Mouse (Mus musculus): ENCODE measurements around the gene Gabrb1. TPM values are rescaled to one million over a fixed set of nuclear protein-coding genes. Genes with fewer than 3 reads are reported as not detected.

Gabrb1 gene
- polyA plus RNA-seq, 1 experiment from 2014 or later, result 0.89 TPM

GRCm38 (mm10) chr5:71828996-71829395 is 171.1 kb downstream of the Gabrb1 start:
- Histone ChIP-seq H3K27me3 (no peaks in the 10 kb centered on the region), H3K9ac (no peak overlapping the region), H3K4me2 (replicated peaks) (no peak overlapping the region), H3K36me3 (no peaks in the 10 kb centered on the region), H3K4me3 (replicated peaks) (no peak overlapping the region), H3K9me3 (replicated peaks) (no peaks in the 10 kb centered on the region), H3K4me1 (no peaks in the 10 kb centered on the region), H3K27ac (replicated peaks) (no peak overlapping the region)
- 59% methylated on average over 1 of the region's 1 CpGs for WGBS
- no peak for ATAC-seq (ENCODE audit: insufficient number of reproducible peaks, low FRiP score, low TSS enrichment, low read depth)

GRCm38 (mm10) chr5:71830342-71830741 is 172.4 kb downstream of the Gabrb1 start:
- 85% methylated on average over 2 of the region's 2 CpGs for WGBS
- no peaks in the 10 kb centered on the region for H3K36me3 ChIP-seq
- no peak overlapping the region for H3K4me3 ChIP-seq (replicated peaks)
- H3K9me3 ChIP-seq (replicated peaks), result no peaks in the 10 kb centered on the region
- H3K27ac ChIP-seq (replicated peaks), result no peak overlapping the region
- no peaks in the 10 kb centered on the region for H3K27me3 ChIP-seq
- ATAC-seq (ENCODE audit: insufficient number of reproducible peaks, low FRiP score, low TSS enrichment, low read depth), result no peak
- H3K9ac ChIP-seq, result no peak overlapping the region
- no peak overlapping the region for H3K4me2 ChIP-seq (replicated peaks)
- H3K4me1 ChIP-seq, result no peaks in the 10 kb centered on the region

- no peak for ATAC-seq (ENCODE audit: insufficient number of reproducible peaks, low FRiP score, low TSS enrichment, low read depth)
- Histone ChIP-seq H3K27me3 (no peaks in the 10 kb centered on the region), H3K36me3 (no peaks in the 10 kb centered on the region), H3K4me2 (replicated peaks) (no peak overlapping the region), H3K4me3 (replicated peaks) (no peak overlapping the region), H3K9me3 (replicated peaks) (no peaks in the 10 kb centered on the region), H3K4me1 (no peaks in the 10 kb centered on the region), H3K9ac (no peak overlapping the region), H3K27ac (replicated peaks) (no peak overlapping the region)
These were observed 184.3 kb downstream of the Gabrb1 start for GRCm38 (mm10) chr5:71842241-71842640.

- no peak for ATAC-seq (ENCODE audit: insufficient number of reproducible peaks, low FRiP score, low TSS enrichment, low read depth)
- H3K4me2 ChIP-seq (replicated peaks), result no peak overlapping the region
- 92% methylated on average over 2 of the region's 2 CpGs for WGBS
- no peaks in the 10 kb centered on the region for H3K36me3 ChIP-seq
- H3K27ac ChIP-seq (replicated peaks), result no peak overlapping the region
- H3K9me3 ChIP-seq (replicated peaks), result no peaks in the 10 kb centered on the region
- no peak overlapping the region for H3K9ac ChIP-seq
- H3K27me3 ChIP-seq, result no peaks in the 10 kb centered on the region
- no peaks in the 10 kb centered on the region for H3K4me1 ChIP-seq
- no peak overlapping the region for H3K4me3 ChIP-seq (replicated peaks)
These were observed 240.3 kb downstream of the Gabrb1 start for GRCm38 (mm10) chr5:71898214-71898613.

GRCm38 (mm10) chr5:71903399-71903798 is 245.5 kb downstream of the Gabrb1 start:
- Histone ChIP-seq H3K4me2 (replicated peaks) (no peak overlapping the region), H3K9me3 (replicated peaks) (no peaks in the 10 kb centered on the region), H3K4me1 (no peaks in the 10 kb centered on the region), H3K4me3 (replicated peaks) (no peak overlapping the region), H3K36me3 (no peaks in the 10 kb centered on the region), H3K27ac (replicated peaks) (no peak overlapping the region), H3K9ac (no peak overlapping the region), H3K27me3 (no peaks in the 10 kb centered on the region)
- no peak for ATAC-seq (ENCODE audit: insufficient number of reproducible peaks, low FRiP score, low TSS enrichment, low read depth)
- 66% methylated on average over 7 of the region's 7 CpGs for WGBS

GRCm38 (mm10) chr5:71914028-71914427 is 256.1 kb downstream of the Gabrb1 start:
- no peak for ATAC-seq (ENCODE audit: insufficient number of reproducible peaks, low FRiP score, low TSS enrichment, low read depth)
- Histone ChIP-seq H3K36me3 (no peaks in the 10 kb centered on the region), H3K4me3 (replicated peaks) (no peak overlapping the region), H3K9ac (no peak overlapping the region), H3K9me3 (replicated peaks) (no peaks in the 10 kb centered on the region), H3K4me1 (no peaks in the 10 kb centered on the region), H3K27ac (replicated peaks) (no peak overlapping the region), H3K4me2 (replicated peaks) (no peak overlapping the region), H3K27me3 (no peaks in the 10 kb centered on the region)
- 73% methylated on average over 1 of the region's 1 CpGs for WGBS

- 79% methylated on average over 4 of the region's 4 CpGs for WGBS
- H3K4me2 ChIP-seq (replicated peaks), result no peak overlapping the region
- H3K4me1 ChIP-seq, result no peaks in the 10 kb centered on the region
- no peak for ATAC-seq (ENCODE audit: insufficient number of reproducible peaks, low FRiP score, low TSS enrichment, low read depth)
- no peak overlapping the region for H3K4me3 ChIP-seq (replicated peaks)
- H3K9me3 ChIP-seq (replicated peaks), result no peaks in the 10 kb centered on the region
- no peaks in the 10 kb centered on the region for H3K27me3 ChIP-seq
- no peak overlapping the region for H3K9ac ChIP-seq
- H3K27ac ChIP-seq (replicated peaks), result no peak overlapping the region
- H3K36me3 ChIP-seq, result no peaks in the 10 kb centered on the region
These were observed 257.8 kb downstream of the Gabrb1 start for GRCm38 (mm10) chr5:71915711-71916110.

GRCm38 (mm10) chr5:71917206-71917605 is 259.3 kb downstream of the Gabrb1 start:
- no peak for ATAC-seq (ENCODE audit: insufficient number of reproducible peaks, low FRiP score, low TSS enrichment, low read depth)
- H3K9me3 ChIP-seq (replicated peaks), result no peaks in the 10 kb centered on the region
- no peak overlapping the region for H3K4me2 ChIP-seq (replicated peaks)
- H3K27me3 ChIP-seq, result no peaks in the 10 kb centered on the region
- no peaks in the 10 kb centered on the region for H3K36me3 ChIP-seq
- 79% methylated on average over 4 of the region's 4 CpGs for WGBS
- H3K27ac ChIP-seq (replicated peaks), result no peak overlapping the region
- no peak overlapping the region for H3K4me3 ChIP-seq (replicated peaks)
- no peak overlapping the region for H3K9ac ChIP-seq
- H3K4me1 ChIP-seq, result no peaks in the 10 kb centered on the region

GRCm38 (mm10) chr5:71923636-71924035 is 265.7 kb downstream of the Gabrb1 start:
- H3K27ac ChIP-seq (replicated peaks), result no peak overlapping the region
- H3K4me3 ChIP-seq (replicated peaks), result no peak overlapping the region
- H3K4me2 ChIP-seq (replicated peaks), result no peak overlapping the region
- H3K9ac ChIP-seq, result no peak overlapping the region
- H3K36me3 ChIP-seq, result no peaks in the 10 kb centered on the region
- H3K4me1 ChIP-seq, result no peaks in the 10 kb centered on the region
- H3K9me3 ChIP-seq (replicated peaks), result no peaks in the 10 kb centered on the region
- no peak for ATAC-seq (ENCODE audit: insufficient number of reproducible peaks, low FRiP score, low TSS enrichment, low read depth)
- H3K27me3 ChIP-seq, result no peaks in the 10 kb centered on the region
- WGBS, result 75% methylated on average over 4 of the region's 4 CpGs

- ATAC-seq (ENCODE audit: insufficient number of reproducible peaks, low FRiP score, low TSS enrichment, low read depth), result no peak
- H3K4me3 ChIP-seq (replicated peaks), result no peak overlapping the region
- WGBS, result 72% methylated on average over 5 of the region's 5 CpGs
- H3K4me1 ChIP-seq, result no peaks in the 10 kb centered on the region
- no peaks in the 10 kb centered on the region for H3K9me3 ChIP-seq (replicated peaks)
- no peak overlapping the region for H3K27ac ChIP-seq (replicated peaks)
- no peak overlapping the region for H3K4me2 ChIP-seq (replicated peaks)
- no peaks in the 10 kb centered on the region for H3K27me3 ChIP-seq
- no peak overlapping the region for H3K9ac ChIP-seq
- H3K36me3 ChIP-seq, result no peaks in the 10 kb centered on the region
These were observed 268.4 kb downstream of the Gabrb1 start for GRCm38 (mm10) chr5:71926336-71926735.

GRCm38 (mm10) chr5:71930036-71930435 is 272.1 kb downstream of the Gabrb1 start:
- H3K9ac ChIP-seq, result no peak overlapping the region
- no peaks in the 10 kb centered on the region for H3K36me3 ChIP-seq
- H3K27me3 ChIP-seq, result no peaks in the 10 kb centered on the region
- no peak for ATAC-seq (ENCODE audit: insufficient number of reproducible peaks, low FRiP score, low TSS enrichment, low read depth)
- H3K4me3 ChIP-seq (replicated peaks), result no peak overlapping the region
- 72% methylated on average over 2 of the region's 2 CpGs for WGBS
- H3K4me1 ChIP-seq, result no peaks in the 10 kb centered on the region
- H3K27ac ChIP-seq (replicated peaks), result no peak overlapping the region
- H3K4me2 ChIP-seq (replicated peaks), result no peak overlapping the region
- no peaks in the 10 kb centered on the region for H3K9me3 ChIP-seq (replicated peaks)

GRCm38 (mm10) chr5:71951398-71951797 is 293.5 kb downstream of the Gabrb1 start:
- 91% methylated on average over 1 of the region's 1 CpGs for WGBS
- ATAC-seq (ENCODE audit: insufficient number of reproducible peaks, low FRiP score, low TSS enrichment, low read depth), result no peak
- Histone ChIP-seq H3K9ac (no peak overlapping the region), H3K36me3 (no peaks in the 10 kb centered on the region), H3K4me1 (no peaks in the 10 kb centered on the region), H3K27ac (replicated peaks) (no peak overlapping the region), H3K27me3 (no peaks in the 10 kb centered on the region), H3K4me2 (replicated peaks) (no peak overlapping the region), H3K9me3 (replicated peaks) (no peaks in the 10 kb centered on the region), H3K4me3 (replicated peaks) (no peak overlapping the region)
